Mouse (Mus musculus) megakaryocyte, embryonic 14.5 days (primary cell): ENCODE data around the gene Zfp637. TPM values are rescaled to one million over a fixed set of nuclear protein-coding genes. Genes with fewer than 3 reads are reported as not detected.
A peak's percentile ranks its signal among the peaks of the same experiment; 100 is the strongest.

Source experiments
- H3K27me3 ChIP-seq: replicated peaks from 2 replicates; pipeline ENCODE3; 2012; ENCODE audit warnings: inconsistent platforms
- H3K36me3 ChIP-seq: replicated peaks from 2 replicates; pipeline ENCODE3; 2012; ENCODE audit warnings: low read length, inconsistent platforms, mixed read lengths
- H3K4me1 ChIP-seq: 2 replicates; pipeline ENCODE4 v1.6.1; 2012; ENCODE audit warnings: inconsistent platforms
- H3K4me3 ChIP-seq: replicated peaks from 2 replicates; pipeline ENCODE3; 2012; ENCODE audit warnings: moderate library complexity, mild to moderate bottlenecking, inconsistent platforms
- H3K9me3 ChIP-seq: 2 replicates; pipeline ENCODE4 v1.6.1; 2012; ENCODE audit warnings: inconsistent platforms
- FLI1 ChIP-seq: IDR thresholded peaks from 2 replicates; pipeline ENCODE4 v1.6.1; 2012; ENCODE audit warnings: low read length, inconsistent platforms, mixed read lengths
- GATA1 ChIP-seq: IDR thresholded peaks from 3 replicates; pipeline ENCODE4 v1.6.1; 2012; ENCODE audit warnings: mixed read lengths, low read length, inconsistent platforms, borderline replicate concordance
- polyA plus RNA-seq: library from polyadenylated mRNA; stranded (reverse); fragments of >175 nt; gene quantifications from 2 replicates; pipeline ENCODE4 v1.2.3, GENCODE M21; 2012; ENCODE audit warnings: low replicate concordance; ENCODE audit not compliant: insufficient read depth

Zfp637 gene
- 3.1 and 9.3 TPM in 2 replicates for polyA plus RNA-seq

GRCm38 (mm10) chr6:117840686-117841510, at the start of gene Zfp637:
Gene Zfp637, plus strand, starts transcription at chr6:117841180.
- Histone ChIP-seq H3K36me3 (peaks cover 31% of the 10 kb centered on the region), H3K27me3 (peaks cover 6% of the 10 kb centered on the region), H3K9me3 (no peaks in the 10 kb centered on the region), H3K4me1 (peaks cover 15% of the 10 kb centered on the region; the same call in 1 of the 2 replicates), H3K4me3 (peak within 1 kb of the TSS; percentile 99)
- TF ChIP-seq GATA1 (no peak), FLI1 (no peak)

GRCm38 (mm10) chr6:117795251-117795650, 45.7 kb upstream of the Zfp637 start:
- H3K27me3 ChIP-seq: peaks cover under 1% of the 10 kb centered on the region
- no peak overlapping the region for H3K4me3 ChIP-seq
- TF ChIP-seq FLI1 (no peak), GATA1 (no peak)
- no peaks in the 10 kb centered on the region for H3K36me3 ChIP-seq
- H3K4me1 ChIP-seq: no peaks in the 10 kb centered on the region
- H3K9me3 ChIP-seq: peaks cover 9% of the 10 kb centered on the region

GRCm38 (mm10) chr6:117800824-117801223, 40.2 kb upstream of the Zfp637 start:
- no peak for TF ChIP-seq FLI1
- Histone ChIP-seq H3K4me1 (no peaks in the 10 kb centered on the region), H3K36me3 (no peaks in the 10 kb centered on the region), H3K9me3 (peaks cover 2% of the 10 kb centered on the region), H3K4me3 (no peak overlapping the region), H3K27me3 (peaks cover 6% of the 10 kb centered on the region)

- Histone ChIP-seq H3K9me3 (no peaks in the 10 kb centered on the region), H3K27me3 (peaks cover 6% of the 10 kb centered on the region), H3K4me3 (no peak overlapping the region), H3K36me3 (no peaks in the 10 kb centered on the region), H3K4me1 (no peaks in the 10 kb centered on the region)
- TF ChIP-seq GATA1: no peak
- TF ChIP-seq FLI1: no peak
Measured at GRCm38 (mm10) chr6:117801801-117802200, 39.2 kb upstream of the Zfp637 start.

- TF ChIP-seq FLI1 (no peak), GATA1 (no peak)
- Histone ChIP-seq H3K9me3 (no peaks in the 10 kb centered on the region), H3K4me3 (no peak overlapping the region), H3K27me3 (peaks cover 9% of the 10 kb centered on the region), H3K36me3 (no peaks in the 10 kb centered on the region), H3K4me1 (no peaks in the 10 kb centered on the region)
Measured at GRCm38 (mm10) chr6:117807756-117808155, 33.2 kb upstream of the Zfp637 start.

- Histone ChIP-seq H3K4me1 (no peaks in the 10 kb centered on the region), H3K9me3 (no peaks in the 10 kb centered on the region), H3K27me3 (peaks cover 9% of the 10 kb centered on the region), H3K36me3 (no peaks in the 10 kb centered on the region), H3K4me3 (no peak overlapping the region)
- TF ChIP-seq FLI1 (no peak), GATA1 (no peak)
Measured at GRCm38 (mm10) chr6:117809816-117810215, 31.2 kb upstream of the Zfp637 start.

GRCm38 (mm10) chr6:117810717-117811116, 30.3 kb upstream of the Zfp637 start:
- H3K9me3 ChIP-seq: no peaks in the 10 kb centered on the region
- no peaks in the 10 kb centered on the region for H3K36me3 ChIP-seq
- no peak for TF ChIP-seq FLI1
- TF ChIP-seq GATA1: no peak
- peaks cover 9% of the 10 kb centered on the region for H3K27me3 ChIP-seq
- no peaks in the 10 kb centered on the region for H3K4me1 ChIP-seq
- H3K4me3 ChIP-seq: no peak overlapping the region

- H3K27me3 ChIP-seq: peaks cover 9% of the 10 kb centered on the region
- H3K9me3 ChIP-seq: no peaks in the 10 kb centered on the region
- TF ChIP-seq GATA1: no peak
- no peak for TF ChIP-seq FLI1
- no peaks in the 10 kb centered on the region for H3K36me3 ChIP-seq
- H3K4me3 ChIP-seq: no peak overlapping the region
- no peaks in the 10 kb centered on the region for H3K4me1 ChIP-seq
Measured at GRCm38 (mm10) chr6:117811256-117811655, 29.7 kb upstream of the Zfp637 start.

GRCm38 (mm10) chr6:117814681-117815080, 26.3 kb upstream of the Zfp637 start:
- Histone ChIP-seq H3K9me3 (no peaks in the 10 kb centered on the region), H3K4me3 (no peak overlapping the region), H3K4me1 (no peaks in the 10 kb centered on the region), H3K27me3 (peaks cover 14% of the 10 kb centered on the region), H3K36me3 (no peaks in the 10 kb centered on the region)
- TF ChIP-seq GATA1 (no peak), FLI1 (no peak)

GRCm38 (mm10) chr6:117817108-117817541, 23.9 kb upstream of the Zfp637 start:
- peaks cover 5% of the 10 kb centered on the region for H3K27me3 ChIP-seq

More at GRCm38 (mm10) chr6:117817108-117817541, 23.9 kb upstream of the Zfp637 start:
- Histone ChIP-seq H3K9me3 (no peaks in the 10 kb centered on the region), H3K4me1 (no peaks in the 10 kb centered on the region), H3K36me3 (no peaks in the 10 kb centered on the region), H3K4me3 (no peak overlapping the region)
- no peak for TF ChIP-seq GATA1
- TF ChIP-seq FLI1: no peak
